Mouse (Mus musculus) gastrocnemius, postnatal 10 days (tissue): Measurements from ENCODE around the gene Tas2r107. TPM values are rescaled to one million over a fixed set of nuclear protein-coding genes. Genes with fewer than 3 reads are reported as not detected.
"Not testable (repeated sequence)": the region's sequence is repeated elsewhere in the genome, so short reads cannot be mapped to it uniquely, and the experiment has no call there.

Experiments
- DNase-seq: peaks from one replicate; pipeline ENCODE4 v3.0.0; 2021; ENCODE audit warnings: mixed read lengths
- long read RNA-seq, 2 experiments: library from polyadenylated mRNA; stranded (forward); transcript quantifications; one replicate each; pipeline ENCODE4 v2.0.0; 2021
- total RNA-seq, 2 experiments: library from RNA; stranded (reverse); gene quantifications; 2 replicates each; pipeline ENCODE4 v1.2.3; 2021

Tas2r107 gene
- total RNA-seq: not detected
- long read RNA-seq, experiment 1: 0 reads
- long read RNA-seq, experiment 2: 0 reads

- DNase-seq: no peak
Measured at GRCm38 (mm10) chr6:131660049-131660448, at the start of gene Tas2r107. TSS of gene Tas2r107 (minus strand) at chr6:131660149.

- no peak for DNase-seq
Measured at GRCm38 (mm10) chr6:131689963-131690362, 30.0 kb upstream of the Tas2r107 start, which contains the start of gene Tas2r114. TSS of gene Tas2r114 (minus strand) at chr6:131690063.

GRCm38 (mm10) chr6:131687395-131687794, 27.4 kb upstream of the Tas2r107 start, which contains the start of gene Tas2r105:
TSS of gene Tas2r105 (minus strand) at chr6:131687495.
- no peak for DNase-seq

GRCm38 (mm10) chr6:131685644-131686043, 25.7 kb upstream of the Tas2r107 start, which contains the start of gene Tas2r104:
TSS of gene Tas2r104 (minus strand) at chr6:131685744.
- no peak for DNase-seq

- DNase-seq: no peak
Measured at GRCm38 (mm10) chr6:131678786-131679185, 18.8 kb upstream of the Tas2r107 start, which contains the start of gene Tas2r106. TSS of gene Tas2r106 (minus strand) at chr6:131678886.

- DNase-seq: no peak
Measured at GRCm38 (mm10) chr6:131630812-131631211, 29.1 kb downstream of the Tas2r107 start, which contains the start of gene Tas2r130. TSS of gene Tas2r130 (minus strand) at chr6:131630912.

GRCm38 (mm10) chr6:131609956-131610355, 50.0 kb downstream of the Tas2r107 start:
- DNase-seq: not testable (repeated sequence)

Other genes starting within 250 kb of the Tas2r107 start
- not detected for gene 5430401F13Rik, start 173.7 kb downstream of the Tas2r107 start, total RNA-seq
- gene Gm6619, start 173.7 kb downstream of the Tas2r107 start, total RNA-seq: not detected
- gene Tas2r130, start 29.2 kb downstream of the Tas2r107 start, total RNA-seq: not detected
- not detected for gene Tas2r106, start 18.7 kb upstream of the Tas2r107 start, total RNA-seq
- gene Tas2r104, start 25.6 kb upstream of the Tas2r107 start, total RNA-seq: not detected
- not detected for gene Tas2r105, start 27.3 kb upstream of the Tas2r107 start, total RNA-seq
- not detected for gene Tas2r114, start 29.9 kb upstream of the Tas2r107 start, total RNA-seq